Mouse (Mus musculus): ENCODE measurements at regions not wholly inside any gene's neighbourhood (a gene's known extent, or its start where the extent isn't known, plus 50 kb on each side); places are given as distances from the start of the nearest gene placed in this dataset.

GRCm38 (mm10) chrX:142535954-142536353 lies 145.3 kb upstream of the Tmem164 start:
- intact Hi-C loops (cut with DNase I), result no loop called here
- DNase-seq (ENCODE audit: low spot score in 2 of 2), result no peak

DNA sequence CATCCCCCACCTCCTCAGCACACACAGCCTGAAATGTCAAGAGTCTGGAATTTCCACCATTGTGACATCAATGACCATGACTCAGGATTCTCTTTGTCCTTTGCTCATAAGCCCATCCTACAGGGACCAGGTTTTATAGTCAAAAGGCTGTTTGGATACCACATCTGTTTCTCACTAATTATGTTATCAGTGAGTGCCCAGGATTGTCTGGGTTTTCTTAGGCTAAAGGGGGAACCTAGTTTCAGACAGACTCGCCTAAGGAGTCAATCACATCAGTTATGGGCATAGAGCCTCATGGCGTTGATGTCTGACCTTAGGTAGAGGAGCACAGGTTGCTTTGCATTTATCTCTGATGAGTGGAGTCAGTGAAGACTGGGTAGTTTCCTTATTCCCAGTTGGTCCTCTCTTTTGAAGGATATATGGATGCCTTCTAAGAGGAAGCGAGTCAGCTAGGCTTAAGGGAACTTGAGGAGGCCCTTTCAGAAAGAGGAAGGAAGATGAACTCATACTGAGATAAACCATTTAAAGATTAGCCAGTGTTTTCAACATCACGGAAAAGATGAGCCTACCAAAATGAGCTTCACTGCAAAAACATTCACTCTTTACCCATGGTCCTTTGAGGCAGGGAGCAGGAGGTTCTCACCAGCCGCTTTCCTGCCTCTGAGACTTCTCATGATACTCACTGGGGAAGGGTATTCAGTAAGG lies 143.8 kb upstream of the Tmem164 start:
- no peak for DNase-seq (ENCODE audit: low spot score in 2 of 2)
- intact Hi-C loops (cut with DNase I), result no loop called here

DNA sequence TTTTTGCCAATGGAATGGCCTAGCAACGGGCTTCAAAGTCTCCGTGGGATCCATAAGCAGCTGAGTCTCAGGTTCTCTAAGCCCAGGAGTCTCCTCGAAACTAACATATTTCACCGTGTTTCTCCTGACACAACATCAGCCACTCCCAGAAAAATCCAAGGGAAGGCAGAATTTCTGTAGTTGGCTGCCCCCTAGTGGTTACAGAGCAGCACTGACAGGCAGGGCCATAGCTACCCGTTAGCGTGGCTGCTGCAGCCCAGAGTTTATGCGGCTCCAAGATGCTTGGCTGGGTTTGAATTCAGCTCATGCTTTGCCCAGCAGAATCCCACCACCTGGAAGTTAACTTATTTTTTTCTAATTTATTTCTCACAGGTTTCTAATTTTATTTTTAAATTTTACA lies 140.9 kb upstream of the Tmem164 start:
- intact Hi-C loops (cut with DNase I), result no loop called here
- peak; percentile 51 to 79 for DNase-seq (ENCODE audit: low spot score in 2 of 2)

GRCm38 (mm10) chrX:142552196-142552595 lies 129.0 kb upstream of the Tmem164 start:
- no peak for DNase-seq (ENCODE audit: low spot score in 2 of 2)
- intact Hi-C loops (cut with DNase I), result loop anchor here (5.0 to 10.0 kb wide), 2 partner anchors 130 to 503 kb away; partner anchors contain the start of gene Tmem164

DNA sequence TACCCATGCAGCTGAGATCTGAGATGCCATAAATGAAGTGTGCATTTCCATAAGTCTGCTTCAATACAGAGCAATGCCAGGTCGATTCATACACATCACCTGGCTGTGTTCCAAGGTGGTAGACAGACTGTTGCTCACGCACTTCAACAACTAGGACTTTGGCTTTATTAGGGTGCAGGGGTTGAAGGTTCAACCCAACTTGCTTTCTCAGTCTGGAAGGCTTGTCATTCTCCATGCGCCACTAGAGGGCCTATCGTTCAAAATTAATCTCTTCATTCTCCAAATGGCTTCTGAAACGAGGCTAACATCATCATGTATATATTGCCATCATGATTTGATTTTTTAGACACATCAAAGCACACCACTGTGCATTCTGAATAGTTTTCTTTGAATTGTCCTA lies 127.0 kb upstream of the Tmem164 start:
- DNase-seq (ENCODE audit: low spot score in 2 of 2), result peak; percentile 35 to 39
- intact Hi-C loops (cut with DNase I), result loop anchor here (1.0 to 10.0 kb wide), 3 partner anchors 128 to 501 kb away; partner anchors contain the start of gene Tmem164

DNA sequence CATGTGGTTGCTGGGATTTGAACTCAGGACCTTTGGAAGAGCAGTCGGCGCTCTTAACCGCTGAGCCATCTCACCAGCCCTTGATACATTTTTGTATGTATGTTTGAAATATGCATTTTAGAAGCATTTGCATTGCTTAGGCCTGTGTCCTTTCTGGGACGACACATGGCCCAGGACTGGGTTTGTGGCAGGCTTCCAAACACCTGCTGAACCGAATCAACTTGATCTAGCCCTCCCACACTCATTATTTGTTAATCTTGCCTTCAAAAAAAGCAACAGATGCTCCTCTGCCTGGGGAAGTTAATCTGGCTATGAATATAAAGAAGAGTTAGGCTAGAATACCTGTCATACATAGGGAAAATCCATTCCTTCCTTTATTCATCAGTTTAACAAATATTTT lies 123.7 kb upstream of the Tmem164 start:
- intact Hi-C loops (cut with DNase I), result loop anchor here (10.0 kb wide), 1 partner anchor 497 kb away; no protein-coding TSS in a partner anchor
- no peak for DNase-seq (ENCODE audit: low spot score in 2 of 2)

DNA sequence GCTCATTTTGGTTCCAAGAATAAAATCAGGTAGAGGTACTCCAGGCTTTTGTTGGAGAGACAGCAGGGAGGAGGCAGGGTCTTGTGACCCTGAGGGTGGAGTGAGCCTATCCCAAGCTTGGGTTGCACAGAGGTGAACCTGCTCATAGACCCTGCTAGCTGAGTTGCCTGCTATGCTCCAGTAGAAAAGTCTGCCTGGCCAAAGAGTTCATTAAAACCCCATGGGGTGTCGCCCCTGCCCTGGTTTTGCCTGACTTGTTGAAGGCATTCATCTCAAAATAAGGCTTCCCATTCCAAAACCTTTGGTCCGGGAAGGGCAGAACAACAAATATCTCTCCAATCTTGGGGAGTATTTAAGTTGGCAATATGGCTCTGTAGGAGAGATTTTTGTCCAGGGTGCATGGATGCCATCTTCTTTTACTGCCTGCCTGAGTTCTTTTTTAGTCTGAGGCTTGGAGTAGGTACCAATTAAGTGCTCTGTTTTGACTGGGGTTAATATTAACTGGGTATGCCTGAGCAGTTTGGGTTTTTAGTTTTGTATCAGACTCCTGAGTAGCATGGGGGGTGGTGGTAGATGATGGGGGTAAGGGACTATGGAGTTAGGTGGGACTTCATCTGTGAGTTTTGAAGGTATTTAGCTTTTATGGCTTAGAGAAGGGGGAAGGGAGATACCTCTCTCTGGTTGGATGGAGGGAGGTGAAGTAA lies 120.8 kb upstream of the Tmem164 start:
- intact Hi-C loops (cut with DNase I), result no loop called here
- DNase-seq (ENCODE audit: low spot score in 2 of 2), result no peak

DNA sequence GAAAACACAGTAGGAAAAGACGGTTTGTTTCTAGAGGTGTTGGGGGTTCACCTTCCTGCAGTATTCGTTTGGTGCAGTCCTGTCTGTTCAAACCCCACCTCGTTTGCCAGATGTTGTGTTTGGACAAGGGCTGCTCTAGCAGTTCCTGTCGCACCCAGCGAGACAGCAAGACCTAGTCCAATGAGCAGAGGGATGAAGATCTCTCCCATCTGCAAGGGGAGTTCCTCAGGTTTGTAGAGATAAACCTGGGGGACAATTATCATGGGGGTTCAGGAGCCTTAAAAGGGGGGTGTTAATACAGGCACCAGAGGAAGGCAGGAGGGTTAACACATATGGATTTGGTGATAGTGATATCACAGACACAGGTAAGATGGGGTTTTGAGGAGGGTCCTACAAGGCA lies 119.4 kb upstream of the Tmem164 start:
- DNase-seq (ENCODE audit: low spot score in 2 of 2), result no peak
- intact Hi-C loops (cut with DNase I), result no loop called here

GRCm38 (mm10) chrX:142564186-142564585 lies 117.0 kb upstream of the Tmem164 start:
- DNase-seq (ENCODE audit: low spot score in 2 of 2), result no peak
- intact Hi-C loops (cut with DNase I), result no loop called here

- no peak for DNase-seq (ENCODE audit: low spot score in 2 of 2)
- intact Hi-C loops (cut with DNase I), result no loop called here
These were observed 109.4 kb upstream of the Tmem164 start for GRCm38 (mm10) chrX:142571772-142572171.

DNA sequence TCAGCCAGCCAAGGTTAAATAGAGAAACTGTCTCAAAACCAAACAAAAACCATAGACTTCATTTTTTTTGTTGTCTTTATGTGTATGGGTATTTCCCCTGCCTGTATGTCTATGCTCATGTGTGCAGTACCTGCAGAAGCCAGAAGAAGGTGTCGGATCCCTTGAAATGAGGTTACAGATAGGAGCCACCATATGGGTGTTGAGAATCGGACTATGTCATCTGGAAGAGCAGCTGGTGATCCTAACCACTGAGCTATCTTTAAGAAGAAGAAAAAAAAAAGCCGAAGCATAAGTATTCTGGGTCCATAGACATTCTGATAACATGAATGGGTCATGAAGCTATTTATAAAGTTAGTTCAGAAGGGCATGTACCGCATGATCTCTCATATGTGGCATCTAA lies 107.2 kb upstream of the Tmem164 start:
- no peak for DNase-seq (ENCODE audit: low spot score in 2 of 2)
- intact Hi-C loops (cut with DNase I), result no loop called here

- intact Hi-C loops (cut with DNase I), result no loop called here
- no peak for DNase-seq (ENCODE audit: low spot score in 2 of 2)
These were observed 106.1 kb upstream of the Tmem164 start for GRCm38 (mm10) chrX:142574945-142575710.

GRCm38 (mm10) chrX:142576127-142576526 lies 105.1 kb upstream of the Tmem164 start:
- intact Hi-C loops (cut with DNase I), result no loop called here
- DNase-seq (ENCODE audit: low spot score in 2 of 2), result peak in 1 of 2 experiments; percentile 39

DNA sequence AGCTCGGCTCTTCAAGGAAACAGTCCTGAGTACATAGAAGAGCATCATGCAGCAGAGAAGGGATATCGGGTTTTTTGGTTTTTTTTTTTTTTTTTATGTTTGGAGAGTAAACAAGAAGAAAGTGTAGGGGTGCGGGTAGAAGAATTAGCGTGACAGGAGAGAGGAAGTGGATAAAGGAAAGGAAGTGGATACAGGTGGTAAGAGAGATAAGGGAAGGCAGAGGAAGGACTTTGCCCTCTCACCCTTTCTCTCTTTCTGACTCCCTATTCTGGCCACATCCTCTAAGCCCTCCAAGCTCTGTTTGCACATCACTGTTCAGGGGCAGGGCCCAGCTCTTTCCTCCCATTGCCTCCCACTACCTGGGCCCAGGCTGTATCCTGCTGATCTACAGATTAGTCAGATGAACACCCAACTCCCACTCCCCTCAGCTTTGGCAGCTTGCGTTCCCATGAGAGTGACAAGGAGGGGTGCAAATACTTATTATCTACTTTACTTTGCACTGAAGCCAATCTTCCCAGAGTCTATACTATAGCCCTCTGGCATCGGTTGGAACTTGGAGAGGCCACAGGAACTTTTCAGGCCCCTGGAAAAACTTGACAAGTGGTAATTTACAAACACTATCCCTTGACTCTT lies 103.6 kb upstream of the Tmem164 start:
- intact Hi-C loops (cut with DNase I), result no loop called here
- DNase-seq (ENCODE audit: low spot score in 2 of 2), result no peak

- no peak for DNase-seq (ENCODE audit: low spot score in 2 of 2)
- intact Hi-C loops (cut with DNase I), result no loop called here
These were observed 95.9 kb upstream of the Tmem164 start for GRCm38 (mm10) chrX:142585281-142585680.

DNA sequence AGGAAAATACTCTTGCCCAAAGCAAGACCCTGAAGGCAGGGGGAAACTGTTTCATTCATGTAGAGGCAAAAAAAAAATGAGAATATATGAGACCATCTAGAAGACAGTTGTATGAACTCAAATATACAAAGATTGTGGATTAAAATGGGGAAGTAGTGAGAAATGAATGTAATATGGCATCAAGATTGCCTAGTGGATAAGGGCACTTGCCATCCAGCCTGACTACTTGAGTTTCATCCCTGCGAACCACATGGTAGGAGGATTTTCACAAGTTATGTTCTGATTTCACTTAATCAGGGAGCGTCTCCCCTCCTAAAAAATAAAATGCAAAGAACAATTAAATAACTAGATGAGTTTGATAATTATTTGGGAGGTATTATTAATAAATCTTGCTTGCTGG lies 81.8 kb upstream of the Tmem164 start:
- DNase-seq (ENCODE audit: low spot score in 2 of 2), result no peak
- intact Hi-C loops (cut with DNase I), result no loop called here

DNA sequence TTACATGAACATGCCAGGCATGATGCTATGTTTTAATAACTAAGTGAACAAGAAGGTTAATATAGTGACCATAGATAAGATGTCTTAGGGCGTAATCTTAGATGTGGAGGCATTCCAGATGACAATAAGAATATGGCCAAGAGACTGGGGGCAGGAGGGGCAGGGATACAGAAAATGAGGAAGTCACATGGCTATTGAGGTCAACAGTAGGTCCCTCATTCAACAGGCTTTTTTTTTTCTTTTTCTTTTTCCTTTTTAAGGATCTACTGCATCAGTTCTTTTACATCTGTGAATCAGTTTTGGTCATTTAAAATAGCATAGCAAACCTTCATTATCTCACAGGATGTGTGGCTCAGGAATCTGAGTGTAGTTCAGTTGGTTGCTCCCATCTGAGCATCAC lies 80.4 kb upstream of the Tmem164 start:
- intact Hi-C loops (cut with DNase I), result no loop called here

GRCm38 (mm10) chrX:142605088-142605487 lies 76.1 kb upstream of the Tmem164 start:
- DNase-seq (ENCODE audit: low spot score in 2 of 2), result no peak
- intact Hi-C loops (cut with DNase I), result no loop called here

More for the DNA sequence above, 80.4 kb upstream of the Tmem164 start:
- no peak for DNase-seq (ENCODE audit: low spot score in 2 of 2)

DNA sequence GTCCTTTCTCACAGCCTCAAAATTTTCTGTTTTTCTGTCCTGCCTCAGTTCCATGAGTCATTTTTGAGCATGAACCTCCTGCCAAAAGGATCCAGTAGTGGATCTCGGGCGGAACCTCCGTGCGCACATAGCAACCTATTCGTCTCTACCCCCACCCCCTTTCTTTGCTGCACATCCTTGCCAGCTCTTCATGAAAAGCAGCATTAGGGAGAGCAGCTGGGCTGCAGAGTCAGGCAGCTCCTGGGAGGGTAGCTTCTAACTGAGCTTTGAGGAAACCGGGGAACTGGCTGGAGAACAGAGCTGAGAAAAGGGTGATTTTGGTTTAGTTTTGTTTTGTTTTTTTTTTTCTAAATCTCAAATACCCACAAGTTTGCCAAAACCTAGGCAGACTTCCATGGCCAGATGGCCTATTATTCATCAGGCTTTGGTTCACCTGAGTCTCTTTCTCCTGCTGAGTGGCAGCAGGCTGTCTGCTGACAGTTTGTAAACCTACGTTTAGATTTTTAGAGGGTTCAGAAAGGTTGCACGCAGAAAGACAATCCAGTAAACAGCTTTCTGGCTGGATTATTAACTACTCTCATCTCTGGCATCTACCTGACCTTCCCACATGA lies 74.5 kb upstream of the Tmem164 start:
- intact Hi-C loops (cut with DNase I), result no loop called here
- peak in 1 of 2 experiments; percentile 1 for DNase-seq (ENCODE audit: low spot score in 2 of 2)

Measured in left cerebral cortex, postnatal 25 days (tissue).